Mouse (Mus musculus) left cerebral cortex, postnatal 25 days (tissue): Measurements from ENCODE around the gene Slc12a5. TPM values are rescaled to one million over a fixed set of nuclear protein-coding genes. Genes with fewer than 3 reads are reported as not detected.

Experiments used
- DNase-seq, 2 experiments: peaks; one replicate each; pipeline ENCODE4 v3.0.0; 2022; ENCODE audit warnings: low spot score in 2 of 2, mixed read lengths in 1 of 2
- intact Hi-C: fragments of 180-260 bp; cut with DNase I; formaldehyde crosslinking; loops from one replicate; pipeline ENCODE4 v1.15.1; 2025
- total RNA-seq, 2 experiments: library from RNA; stranded (reverse); gene quantifications; 2 replicates each; pipeline ENCODE4 v1.2.3; 2021

The Slc12a5 gene
- total RNA-seq, 2 experiments from 2014 or later: 546 to 551 TPM

GRCm38 (mm10) chr2:164940140-164940830, 20.3 kb upstream of the Slc12a5 start, which contains the start of gene Mmp9:
TSS of gene Mmp9 (plus strand) at chr2:164940780.
- intact Hi-C loops: no loop called here

GRCm38 (mm10) chr2:164942692-164943290, 17.8 kb upstream of the Slc12a5 start:
- no peak for DNase-seq
- intact Hi-C loops: no loop called here

More at GRCm38 (mm10) chr2:164940140-164940830, 20.3 kb upstream of the Slc12a5 start, which contains the start of gene Mmp9:
- DNase-seq: no peak

DNA sequence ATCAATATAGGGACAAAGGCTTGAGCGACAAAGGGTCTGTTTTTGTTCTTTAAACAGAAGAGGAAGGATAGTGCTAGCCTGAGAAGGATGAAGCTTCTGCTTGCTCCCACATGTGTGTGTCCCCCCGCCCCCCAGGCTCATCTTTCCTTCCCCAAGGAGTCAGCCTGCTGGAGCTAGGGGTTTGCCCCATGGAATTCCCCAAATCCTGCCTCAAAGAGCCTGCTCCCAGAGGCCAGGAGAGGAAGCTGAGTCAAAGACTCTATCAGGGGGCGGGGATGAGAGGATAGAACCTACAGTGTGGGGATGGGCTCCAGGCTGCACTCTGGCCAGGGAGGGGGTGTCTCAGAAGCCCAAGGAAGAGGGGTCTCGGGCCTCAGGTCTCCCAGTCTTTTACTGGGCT, 13.1 kb upstream of the Slc12a5 start:
- DNase-seq: no peak
- intact Hi-C loops: no loop called here

DNA sequence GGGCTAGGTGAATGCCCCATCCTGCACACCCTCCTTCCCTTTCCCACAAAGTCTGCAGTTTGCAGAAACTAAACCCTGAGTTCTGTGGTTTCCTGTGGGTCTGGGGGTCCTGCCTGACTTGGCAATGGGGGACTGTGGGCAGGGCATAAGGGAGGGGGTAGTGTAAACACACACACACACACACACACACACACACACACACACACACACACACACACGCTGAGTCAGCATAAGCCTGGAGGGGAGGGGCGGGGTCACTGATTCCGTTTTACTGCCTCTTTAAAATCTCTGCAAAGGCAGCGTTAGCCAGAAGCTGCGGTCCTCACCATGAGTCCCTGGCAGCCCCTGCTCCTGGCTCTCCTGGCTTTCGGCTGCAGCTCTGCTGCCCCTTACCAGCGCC, 12.7 kb upstream of the Slc12a5 start:
- intact Hi-C loops: no loop called here
- DNase-seq: no peak

DNA sequence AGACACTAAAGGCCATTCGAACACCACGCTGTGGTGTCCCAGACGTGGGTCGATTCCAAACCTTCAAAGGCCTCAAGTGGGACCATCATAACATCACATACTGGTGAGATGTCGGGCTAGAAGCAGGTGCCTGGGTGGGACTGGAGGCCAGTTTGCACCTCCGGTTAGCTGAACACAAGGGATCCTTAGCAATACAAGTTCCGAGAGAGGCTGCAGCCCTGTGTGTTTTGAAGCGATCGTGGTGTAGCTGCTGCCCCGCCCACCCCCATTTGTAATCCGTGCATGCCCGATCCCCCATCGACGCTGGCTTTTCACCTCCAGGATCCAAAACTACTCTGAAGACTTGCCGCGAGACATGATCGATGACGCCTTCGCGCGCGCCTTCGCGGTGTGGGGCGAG, 11.6 kb upstream of the Slc12a5 start:
- no peak for DNase-seq
- intact Hi-C loops: no loop called here

DNA sequence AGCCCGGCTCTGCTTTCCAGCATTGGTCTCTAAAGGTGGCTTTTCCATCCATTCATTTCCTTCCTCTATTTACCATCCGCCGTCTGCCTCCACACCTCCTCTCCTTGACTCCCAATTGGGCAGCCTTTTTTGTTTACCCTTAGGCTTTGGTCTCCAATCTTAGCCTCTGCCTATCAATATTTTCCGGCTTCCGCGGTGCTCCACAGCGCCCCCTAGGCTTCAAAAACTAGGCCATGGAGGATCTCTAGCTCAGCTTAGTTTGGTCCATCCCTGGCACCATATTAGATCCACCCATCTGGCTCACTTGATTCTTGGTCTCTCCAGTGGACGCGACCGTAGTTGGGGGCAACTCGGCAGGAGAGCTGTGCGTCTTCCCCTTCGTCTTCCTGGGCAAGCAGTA, 10.1 kb upstream of the Slc12a5 start:
- DNase-seq: no peak
- intact Hi-C loops: no loop called here

DNA sequence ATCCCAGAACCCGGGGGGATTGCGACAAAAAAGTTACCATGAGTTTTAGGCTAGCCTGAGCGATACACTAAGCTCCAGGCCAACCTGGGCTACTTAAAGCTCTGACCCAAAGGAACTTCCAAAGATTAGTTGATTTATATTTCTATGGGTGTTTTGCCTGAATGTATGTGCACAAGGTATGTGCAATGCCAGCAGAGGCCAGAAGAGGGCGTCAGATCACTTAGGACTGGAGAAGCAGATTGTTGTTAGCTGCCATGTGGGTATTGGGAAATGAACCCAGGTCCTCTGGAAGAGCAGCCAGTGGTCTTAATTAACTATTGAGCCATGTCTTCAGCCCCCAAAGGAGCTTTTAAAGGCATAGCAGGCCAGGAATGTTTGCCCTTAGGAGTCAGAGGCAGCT, 8.9 kb upstream of the Slc12a5 start:
- no peak for DNase-seq
- intact Hi-C loops: no loop called here

- intact Hi-C loops: no loop called here
- no peak for DNase-seq
Measured at GRCm38 (mm10) chr2:164952448-164952847, 8.2 kb upstream of the Slc12a5 start.

GRCm38 (mm10) chr2:164953224-164953623, 7.4 kb upstream of the Slc12a5 start:
- DNase-seq: peak; percentile 72 to 82
- intact Hi-C loops: no loop called here

- intact Hi-C loops: loop anchor here (5.0 kb wide), 1 partner anchor 407 kb away; no protein-coding TSS in a partner anchor
Measured at GRCm38 (mm10) chr2:164955725-164956124, 4.9 kb upstream of the Slc12a5 start.

DNA sequence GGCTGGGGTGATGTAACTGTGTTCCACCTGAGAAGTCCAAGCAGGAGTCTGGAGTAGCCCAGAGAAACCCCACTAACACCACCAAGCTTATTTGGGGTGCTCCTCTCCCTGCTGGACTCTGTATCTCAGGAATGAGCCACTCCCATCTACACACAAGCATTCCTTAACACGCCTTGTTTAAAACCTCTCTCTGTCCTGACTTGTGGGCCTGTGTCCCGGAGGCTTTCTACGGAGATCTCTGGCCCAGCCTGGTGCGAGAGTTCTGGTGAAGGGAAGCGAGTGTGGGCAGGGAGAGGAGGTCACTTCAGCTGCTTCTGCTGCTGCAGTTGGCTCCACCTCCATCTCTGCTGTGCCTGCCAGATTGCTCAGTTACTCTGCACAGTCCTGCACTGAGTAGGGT, 4.4 kb upstream of the Slc12a5 start:
- no peak for DNase-seq
- intact Hi-C loops: loop anchor here (5.0 kb wide), 1 partner anchor 406 kb away; no protein-coding TSS in a partner anchor

More at GRCm38 (mm10) chr2:164955725-164956124, 4.9 kb upstream of the Slc12a5 start:
- no peak for DNase-seq

- intact Hi-C loops: loop anchor here (5.0 kb wide), 1 partner anchor 405 kb away; no protein-coding TSS in a partner anchor
- no peak for DNase-seq
Measured at GRCm38 (mm10) chr2:164957548-164958315, 2.9 kb upstream of the Slc12a5 start.

- intact Hi-C loops: loop anchor here (2.0 to 5.0 kb wide), 3 partner anchors 37 to 316 kb away; no protein-coding TSS in a partner anchor
Measured at GRCm38 (mm10) chr2:164961506-164962182, 1.0 kb downstream of the Slc12a5 start.

DNA sequence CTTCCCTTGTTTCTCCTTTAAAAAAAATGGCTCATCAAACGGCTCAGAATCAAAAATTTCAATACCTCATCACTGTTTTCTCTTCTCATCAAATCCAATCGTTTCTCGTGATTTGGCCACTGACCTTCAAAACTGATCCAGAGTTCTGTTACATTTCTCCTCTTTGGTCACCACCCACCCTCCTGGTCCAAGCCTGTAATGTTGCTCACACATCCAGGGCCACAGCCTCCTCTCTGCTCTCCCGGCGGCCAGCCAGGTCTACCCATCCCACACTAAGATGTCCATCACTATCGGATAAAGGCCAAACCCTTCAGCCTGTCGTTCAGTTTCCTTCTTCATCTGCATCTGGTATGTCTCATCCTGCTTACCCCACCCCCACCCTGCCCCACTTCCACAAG, 1.6 kb downstream of the Slc12a5 start:
- no peak for DNase-seq
- intact Hi-C loops: loop anchor here (5.0 kb wide), 1 partner anchor 315 kb away; no protein-coding TSS in a partner anchor

More at GRCm38 (mm10) chr2:164961506-164962182, 1.0 kb downstream of the Slc12a5 start:
- peak; percentile 74 to 84 for DNase-seq

GRCm38 (mm10) chr2:164964242-164964894, 3.8 kb downstream of the Slc12a5 start:
- DNase-seq: peak; percentile 63
- intact Hi-C loops: loop anchor here (5.0 kb wide), 1 partner anchor 313 kb away; no protein-coding TSS in a partner anchor

DNA sequence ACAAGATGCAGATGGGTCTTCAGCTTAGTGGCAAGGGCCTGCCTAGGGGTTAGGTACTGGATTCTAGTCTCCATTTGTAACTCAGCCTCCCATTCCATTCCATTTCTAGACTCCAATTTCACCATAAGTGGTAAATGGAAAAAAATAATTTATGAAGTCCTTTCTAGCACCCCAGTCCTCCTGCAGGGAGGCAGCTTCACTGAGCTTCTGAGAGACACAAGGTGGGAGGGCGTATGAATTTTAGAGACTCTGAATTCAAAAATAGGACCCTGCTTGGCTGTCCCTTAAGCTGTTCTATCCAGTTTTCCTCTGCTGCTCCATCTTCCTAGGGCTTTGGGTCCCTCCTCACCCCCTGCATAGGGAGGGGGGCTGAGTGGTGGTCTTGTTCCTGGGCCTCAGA, 4.4 kb downstream of the Slc12a5 start:
- intact Hi-C loops: loop anchor here (5.0 kb wide), 1 partner anchor 312 kb away; no protein-coding TSS in a partner anchor
- peak in 1 of 2 experiments; percentile 63 for DNase-seq

GRCm38 (mm10) chr2:164966381-164966780, 5.8 kb downstream of the Slc12a5 start:
- intact Hi-C loops: no loop called here
- no peak for DNase-seq

DNA sequence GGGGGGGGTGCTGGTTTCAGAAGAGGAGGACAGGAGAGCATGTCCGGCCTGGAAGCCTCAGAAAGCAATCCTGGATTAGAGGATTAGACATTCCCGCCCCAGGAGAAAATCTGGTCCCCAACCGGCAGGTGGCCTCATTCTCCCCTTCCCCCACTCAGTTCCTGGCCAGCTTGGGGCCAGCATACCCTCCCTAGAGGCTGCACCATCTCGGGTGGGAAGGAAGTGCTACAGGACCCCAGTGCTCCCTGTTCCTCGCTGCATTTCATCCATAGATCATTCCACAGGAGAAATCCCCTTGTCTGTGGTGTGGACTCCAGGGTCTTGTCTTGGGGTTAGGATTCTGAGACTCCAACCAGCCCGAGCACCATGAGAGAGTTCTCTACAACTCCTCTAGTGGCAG, 6.6 kb downstream of the Slc12a5 start:
- intact Hi-C loops: no loop called here
- peak in 1 of 2 experiments; percentile 69 for DNase-seq
